Mouse (Mus musculus) 3134 (cell line): ENCODE data around the gene Tax1bp1.

Experiments used
- DNase-seq: peaks from one replicate; pipeline ENCODE4 v3.0.0-alpha.2; 2011; ENCODE audit warnings: low spot score; ENCODE audit not compliant: insufficient read length; ENCODE audit errors: extremely low read depth

Tax1bp1 gene

DNA sequence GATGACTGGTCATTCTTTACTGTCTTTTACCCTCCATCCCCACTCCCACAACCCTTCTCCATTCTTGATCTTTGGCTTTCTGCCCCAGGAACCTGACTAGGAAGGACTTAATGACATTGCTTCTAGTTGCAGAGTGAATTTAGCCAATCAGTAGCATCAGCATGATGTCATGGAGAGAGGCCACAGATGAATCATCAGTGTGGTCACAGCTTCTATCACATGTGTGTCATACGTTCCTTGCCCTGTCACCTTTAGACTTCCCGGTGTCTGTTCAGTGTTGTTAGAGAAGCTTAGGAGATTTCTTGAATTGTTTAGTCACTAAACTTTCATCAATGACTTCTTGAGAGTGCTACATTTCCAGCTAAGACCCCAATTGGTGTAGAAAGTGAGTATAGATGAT lies 10.3 kb upstream of the Tax1bp1 start:
- DNase-seq = no peak

DNA sequence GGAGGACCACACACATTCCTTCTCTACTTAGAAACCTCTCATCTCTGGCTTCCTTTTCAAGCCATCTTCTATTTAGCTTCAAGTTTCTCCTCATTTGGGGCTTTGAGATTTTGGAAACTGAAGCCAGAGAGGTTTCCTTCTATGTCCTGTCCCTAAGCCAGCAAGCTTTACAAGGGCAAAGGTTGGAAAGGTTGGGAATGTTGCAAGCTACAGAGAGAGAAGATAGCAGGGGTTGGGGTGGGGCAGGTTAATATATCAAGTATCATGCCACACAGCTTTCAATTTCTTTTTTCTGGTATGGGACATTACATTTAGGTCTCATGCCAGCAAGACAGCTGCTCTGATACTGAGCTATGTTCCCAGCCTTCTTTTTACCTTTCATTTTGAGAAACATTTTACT lies 8.2 kb upstream of the Tax1bp1 start:
- DNase-seq = no peak

DNA sequence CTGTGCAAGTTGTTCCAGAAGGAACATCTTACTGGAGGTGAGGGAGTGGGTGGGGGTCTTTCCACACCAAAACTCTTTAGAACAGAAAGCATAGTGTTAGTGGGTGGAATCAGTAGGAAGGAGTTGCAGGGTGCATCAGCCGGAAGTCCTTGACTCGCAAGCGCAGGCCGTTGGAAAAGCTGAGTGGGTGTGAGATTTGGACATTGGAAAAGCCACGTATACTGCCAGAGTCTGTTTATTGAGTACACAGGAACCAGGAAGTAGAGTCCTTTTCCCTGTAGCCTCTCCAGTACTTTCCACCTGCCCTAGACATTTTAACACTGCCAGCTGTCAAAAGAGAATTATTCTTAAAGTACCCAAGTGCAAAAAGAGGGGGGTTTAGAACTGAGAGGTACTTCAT lies 5.7 kb upstream of the Tax1bp1 start:
- no peak for DNase-seq

DNA sequence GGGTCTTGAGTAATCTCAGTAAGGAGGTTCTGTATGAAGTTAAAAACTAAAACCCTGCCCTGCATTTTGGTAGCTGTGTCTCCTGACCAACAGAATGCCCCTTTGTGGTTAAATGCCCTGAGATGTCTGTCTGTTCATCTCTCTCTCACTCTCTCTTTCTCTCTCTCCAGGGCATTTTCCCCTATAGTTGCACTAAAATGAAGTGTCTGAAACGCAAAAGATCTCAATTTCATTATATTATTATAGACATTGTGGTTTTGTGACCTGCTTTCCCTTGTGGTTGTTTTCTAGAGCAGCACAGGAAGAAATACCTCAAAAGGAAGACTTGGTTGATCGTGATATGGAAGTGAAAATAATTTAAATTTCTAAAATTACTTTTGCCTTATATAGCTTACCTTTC lies 966 bp upstream of the Tax1bp1 start:
- DNase-seq = no peak

DNA sequence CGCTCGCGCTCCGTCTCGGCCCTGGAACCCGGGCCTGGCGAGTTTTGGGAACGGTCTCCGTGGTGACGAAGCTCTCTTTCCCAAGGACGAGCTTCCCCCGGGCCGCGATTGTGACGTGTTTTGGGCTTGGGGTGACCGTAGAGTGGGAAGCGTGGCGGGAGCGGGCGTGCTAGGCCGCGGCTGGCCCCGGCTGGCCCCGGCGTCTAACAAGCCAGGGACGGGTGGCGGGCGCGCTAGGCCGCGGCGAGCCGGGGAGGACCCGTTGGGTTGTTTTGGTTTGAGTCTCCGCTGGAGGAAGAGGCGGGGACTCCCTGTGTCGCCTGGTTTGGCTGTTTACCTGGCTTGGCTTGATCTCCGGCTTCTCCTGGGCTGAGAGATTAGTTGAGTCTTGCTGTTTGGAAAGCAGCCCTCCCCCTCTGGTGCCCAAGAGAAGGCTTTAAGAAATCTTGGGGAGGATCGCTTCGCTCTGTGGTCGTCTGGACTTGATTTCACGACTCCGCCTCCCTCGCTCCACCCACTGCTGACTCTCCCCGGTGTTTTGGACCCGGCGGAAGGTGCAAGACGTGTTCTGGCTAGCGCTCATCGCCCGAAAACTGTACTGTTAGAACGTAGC lies 474 bp downstream of the Tax1bp1 start:
- peak; percentile 63 for DNase-seq

DNA sequence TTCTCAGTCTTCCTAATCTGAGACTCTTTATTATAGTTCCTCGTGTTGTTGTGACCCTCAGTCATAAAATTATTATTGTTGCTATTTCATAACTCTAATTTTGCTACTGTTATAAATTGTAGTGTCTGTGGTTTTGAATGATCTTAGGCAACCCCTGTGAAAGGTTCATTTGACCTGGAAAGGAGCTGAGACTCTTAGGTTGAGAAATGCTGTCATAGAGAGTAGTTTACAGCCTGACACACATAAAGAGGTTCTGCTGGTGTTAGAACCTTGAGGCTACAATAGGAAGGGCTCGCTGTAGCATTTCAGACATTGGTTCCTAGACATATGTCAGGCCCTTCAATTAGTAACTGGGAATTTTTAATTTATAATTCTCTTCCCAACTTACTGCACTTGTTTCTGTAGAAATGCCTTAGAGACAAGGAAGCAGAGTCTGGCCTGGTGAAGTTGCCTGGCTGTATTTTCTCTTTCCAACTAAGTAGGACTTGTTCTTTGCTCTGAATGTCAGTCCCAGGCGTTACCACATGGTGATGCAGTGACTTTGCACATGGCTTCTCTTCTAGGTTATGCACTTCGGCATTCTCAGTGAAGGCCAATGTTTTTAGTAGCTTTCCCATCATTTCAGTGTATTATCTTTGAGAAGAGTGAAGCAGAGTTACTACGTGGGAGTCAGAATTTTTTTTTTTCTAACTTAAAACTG lies 4.1 kb downstream of the Tax1bp1 start:
- DNase-seq = no peak

DNA sequence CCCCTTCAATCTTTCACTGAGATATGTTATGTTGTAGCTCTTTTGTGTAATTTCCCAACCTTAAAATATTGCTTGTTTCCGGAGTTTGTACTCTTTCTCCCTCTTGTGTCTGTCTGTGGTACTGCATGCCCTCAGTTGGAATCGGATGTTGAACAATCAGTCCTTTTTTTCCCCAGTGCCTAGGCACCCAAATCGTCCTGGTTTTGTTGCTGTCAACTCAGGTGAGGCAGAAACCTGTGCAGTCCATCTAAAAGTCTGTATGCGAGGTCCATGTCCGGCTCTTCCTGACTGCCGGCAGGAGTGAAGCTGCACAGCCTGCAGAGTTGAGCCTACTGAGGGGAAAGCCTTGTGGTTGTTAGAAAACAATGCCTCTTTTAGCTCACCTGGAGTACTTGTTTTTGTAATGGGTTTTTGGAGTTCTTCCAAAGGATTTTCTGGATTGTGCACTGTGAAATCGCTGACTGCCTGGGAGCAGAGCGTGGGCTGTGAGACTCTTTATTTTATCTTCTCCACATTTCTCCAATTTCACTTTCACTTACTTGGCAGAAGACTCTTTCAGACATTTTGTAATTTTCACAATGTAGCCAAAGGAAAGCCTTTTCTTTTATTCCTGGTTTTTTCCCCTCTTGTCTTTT lies 11.4 kb downstream of the Tax1bp1 start:
- DNase-seq = peak; percentile 3

DNA sequence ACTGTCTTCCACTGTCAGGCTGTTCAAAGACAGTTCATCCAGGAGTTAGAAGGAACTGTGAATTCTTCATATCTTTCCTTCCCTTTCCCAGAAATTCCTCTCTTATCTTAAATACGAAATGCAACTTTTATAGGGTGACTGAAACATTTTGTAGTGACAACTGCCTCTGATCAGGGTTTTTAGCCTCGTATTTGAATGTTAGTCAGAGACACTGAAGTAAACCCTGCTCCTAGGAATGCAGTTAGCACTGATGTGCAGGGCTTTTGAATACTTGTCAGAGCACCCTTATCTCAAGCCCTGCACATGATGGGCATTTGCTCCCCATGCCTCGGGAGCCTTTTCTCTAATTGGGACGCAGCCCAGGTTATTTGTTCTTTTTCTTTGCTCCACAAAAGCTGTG lies 16.8 kb downstream of the Tax1bp1 start:
- DNase-seq = no peak

DNA sequence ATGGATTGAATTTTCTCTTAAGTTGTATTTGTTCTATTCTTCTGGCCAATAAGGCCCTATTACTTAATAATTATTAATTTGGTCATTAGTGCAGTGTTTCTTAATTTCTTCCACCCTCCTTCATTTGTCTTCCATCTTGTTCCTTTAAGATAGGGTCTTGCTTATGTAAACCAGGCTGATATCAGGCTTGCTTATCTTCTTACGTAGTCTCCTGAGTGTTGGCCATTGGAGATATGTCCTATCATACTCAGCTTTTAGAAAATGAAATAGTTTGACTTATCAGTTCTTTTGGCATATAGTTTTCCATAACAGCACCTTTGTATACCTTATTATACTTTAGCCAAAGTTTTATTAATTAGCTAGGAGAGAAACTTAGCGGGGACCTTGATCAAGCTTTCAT lies 21.1 kb downstream of the Tax1bp1 start:
- DNase-seq = no peak

DNA sequence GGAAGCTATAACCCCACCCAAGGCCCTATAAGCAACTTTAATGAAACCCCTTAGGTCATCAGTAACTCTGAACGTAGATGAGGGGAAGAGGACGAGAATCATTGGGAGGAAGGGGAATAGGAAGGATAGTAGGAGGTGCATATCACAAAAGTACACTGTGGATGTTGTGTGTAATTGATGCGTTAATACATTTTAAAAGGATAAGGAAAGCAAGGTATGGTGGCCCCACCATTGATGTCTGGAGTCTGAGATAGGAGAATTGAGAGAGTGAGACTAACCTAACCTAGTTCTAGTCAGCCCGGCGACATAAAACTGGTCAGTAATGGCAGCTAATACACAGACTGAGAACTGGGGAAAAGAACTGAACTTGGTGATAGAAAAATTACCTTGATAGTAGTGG lies 39.3 kb downstream of the Tax1bp1 start:
- no peak for DNase-seq

DNA sequence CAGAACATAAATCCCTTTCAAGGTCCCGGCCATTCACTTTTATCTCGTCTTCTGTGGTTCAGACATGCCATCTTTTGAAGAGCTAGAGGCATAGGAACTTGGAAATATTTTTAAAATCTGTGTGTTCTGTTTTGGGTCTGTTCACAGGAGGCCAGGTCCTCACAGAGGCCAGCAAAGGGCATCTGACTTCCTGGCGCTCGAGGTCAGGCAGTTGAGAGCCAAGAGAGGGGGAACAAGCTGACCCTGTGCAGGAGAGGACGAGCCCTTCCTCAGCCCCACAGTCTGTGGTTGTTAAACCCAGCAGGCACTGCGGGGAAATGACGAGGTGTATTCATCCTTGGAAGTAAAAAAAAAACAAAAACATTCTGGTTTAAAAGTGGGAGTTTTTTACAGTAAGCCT lies 51.7 kb downstream of the Tax1bp1 start:
- no peak for DNase-seq

DNA sequence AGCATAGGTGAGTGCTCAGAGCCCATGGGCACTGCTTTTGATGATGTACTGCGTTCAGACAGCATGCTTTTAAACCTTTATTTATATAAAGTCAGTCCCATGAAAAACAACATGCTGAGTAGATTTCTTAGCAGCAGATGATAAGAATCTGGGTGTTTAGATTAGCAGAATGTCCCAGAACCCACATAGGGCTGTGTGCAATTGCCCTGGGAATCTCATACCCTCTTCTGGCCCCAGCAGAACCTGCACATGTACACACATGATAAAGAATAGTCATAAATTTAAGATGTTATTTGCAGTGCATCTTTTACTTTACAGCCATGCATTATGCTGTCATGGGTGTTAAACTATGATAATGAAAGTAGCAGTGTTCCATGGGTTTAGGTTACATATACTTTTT lies 57.3 kb downstream of the Tax1bp1 start:
- no peak for DNase-seq

DNA sequence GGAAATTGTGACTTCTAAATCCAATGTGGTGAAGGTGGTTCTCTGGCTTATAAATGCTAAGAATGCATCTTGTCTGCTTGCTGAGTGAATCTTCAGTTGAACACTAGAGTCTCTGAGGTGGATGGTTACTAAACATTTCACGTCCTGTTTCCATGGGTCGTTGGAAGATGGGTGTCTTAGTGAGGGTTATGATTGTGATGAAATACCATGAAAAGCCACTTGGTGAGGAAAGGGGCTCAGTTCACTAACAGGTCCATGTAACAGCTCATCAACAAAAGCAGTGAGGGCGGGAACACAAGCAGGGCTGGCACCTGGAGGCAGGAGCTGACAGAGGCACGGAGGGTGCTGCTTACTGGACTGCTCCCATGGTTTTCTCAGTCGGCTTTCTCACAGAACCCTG lies 59.6 kb downstream of the Tax1bp1 start:
- DNase-seq = no peak

DNA sequence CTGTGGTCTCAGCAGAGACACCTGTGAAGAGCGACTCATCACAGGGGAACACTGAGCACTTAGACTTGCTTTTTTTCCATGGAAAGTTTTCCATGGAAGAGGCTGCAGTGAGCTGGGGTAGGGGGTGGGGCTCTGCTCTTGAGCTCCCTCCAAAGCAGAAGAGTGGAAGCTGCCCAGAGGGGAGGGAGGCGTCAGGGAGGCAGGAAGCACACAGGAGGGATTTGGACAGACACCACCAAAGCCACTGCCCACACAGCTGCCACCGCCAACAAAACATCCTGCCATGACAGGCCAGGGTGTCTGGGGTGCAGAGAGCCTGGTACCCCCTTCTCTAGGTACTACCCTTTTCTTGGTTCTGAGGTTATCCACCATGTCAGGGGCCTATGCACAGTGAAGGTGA lies 61.8 kb downstream of the Tax1bp1 start:
- DNase-seq = no peak

DNA sequence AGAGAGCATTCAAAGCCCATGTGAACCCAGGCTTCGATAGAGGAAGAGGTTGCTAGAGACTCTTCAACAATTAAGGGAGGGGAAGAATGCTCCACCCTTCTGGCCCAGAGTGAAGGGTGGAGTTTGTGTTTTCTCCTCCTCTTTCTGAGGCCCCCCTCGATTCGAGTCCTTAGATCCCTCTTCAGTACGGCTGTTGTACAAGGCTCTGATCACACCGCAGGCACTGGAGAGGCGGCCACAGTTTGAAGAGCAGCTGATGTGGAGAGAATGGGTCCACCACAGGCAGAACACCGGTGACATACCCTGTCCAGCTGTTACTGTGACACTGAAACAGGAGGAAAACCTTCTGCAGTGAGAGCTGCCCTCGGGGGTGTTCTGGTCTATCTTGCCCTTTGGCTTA lies 62.4 kb downstream of the Tax1bp1 start:
- no peak for DNase-seq

DNA sequence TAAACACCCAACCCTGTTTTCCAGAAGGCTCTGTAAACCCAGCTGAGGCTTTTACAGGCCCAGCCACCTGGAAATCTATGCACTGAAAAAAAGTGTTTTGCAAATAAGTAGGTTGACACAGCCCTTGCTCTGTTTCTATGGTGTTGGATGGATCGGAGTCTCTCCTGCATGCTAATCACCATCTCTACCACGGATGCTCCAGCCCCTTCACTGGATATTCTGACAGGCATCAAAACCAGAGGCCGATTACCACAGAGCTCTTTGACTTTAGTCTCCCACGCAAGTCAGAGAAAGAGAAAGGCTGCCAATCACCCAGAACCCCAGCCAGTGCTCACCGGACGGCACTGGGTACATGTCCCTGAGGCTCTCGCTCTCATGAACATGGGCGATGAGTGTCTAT lies 63.5 kb downstream of the Tax1bp1 start:
- DNase-seq = no peak

DNA sequence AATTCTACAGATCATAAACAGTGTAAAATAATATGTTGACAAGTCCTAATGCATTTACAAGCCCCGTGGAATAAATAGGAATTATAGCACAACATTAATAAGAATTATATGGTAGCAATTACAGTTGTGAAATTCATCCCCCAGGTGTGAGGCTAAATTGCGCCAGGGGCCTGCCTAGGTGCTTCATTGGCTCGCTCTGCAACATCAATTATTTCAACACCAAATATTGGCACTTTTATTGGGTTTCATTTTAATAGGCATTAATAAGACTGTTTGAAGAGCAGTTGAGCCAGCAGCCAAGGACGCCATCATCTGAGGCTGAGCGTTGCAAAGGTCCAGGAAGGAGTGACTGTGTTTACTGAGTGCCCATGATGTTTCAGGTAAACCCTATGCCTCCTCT lies 65.0 kb downstream of the Tax1bp1 start:
- DNase-seq = no peak

DNA sequence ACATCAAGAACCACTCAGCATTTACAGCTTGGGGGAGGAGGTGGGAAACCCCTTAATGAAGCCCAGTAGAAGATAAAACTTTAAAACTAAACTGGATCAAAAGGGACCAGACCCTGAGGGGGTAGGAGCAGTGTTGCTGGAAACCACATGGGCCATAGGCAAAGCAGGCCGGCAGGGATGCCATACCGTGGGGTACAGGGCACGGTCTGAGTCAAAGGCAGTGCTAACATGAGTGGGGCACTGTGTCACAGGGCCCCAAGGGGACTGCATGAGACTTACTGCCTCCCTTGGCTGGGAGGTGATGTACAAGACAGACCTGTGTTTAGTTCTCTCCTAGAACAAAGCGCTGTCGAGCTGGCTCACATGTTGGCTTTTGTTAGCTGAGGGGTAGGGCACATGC lies 66.0 kb downstream of the Tax1bp1 start:
- DNase-seq = no peak

DNA sequence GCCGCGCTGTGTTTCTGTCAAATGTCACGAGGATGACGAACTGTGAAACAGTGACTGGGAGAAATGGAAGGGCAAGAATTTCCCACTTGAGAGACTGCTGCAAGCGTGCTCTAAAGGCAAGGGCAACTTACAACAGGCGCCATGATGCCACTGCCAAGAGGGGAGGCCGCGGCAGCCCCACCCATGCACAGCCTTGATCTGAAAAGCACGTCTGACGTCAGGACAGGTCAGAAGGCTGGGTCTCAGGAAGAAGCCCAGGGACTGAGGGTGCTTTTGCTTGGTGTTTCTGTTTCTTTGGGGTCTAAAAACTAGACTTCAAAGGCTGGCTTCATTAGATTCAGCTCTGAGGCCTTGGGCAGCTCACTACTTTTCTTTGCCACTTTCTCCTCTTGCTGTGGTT lies 76.8 kb downstream of the Tax1bp1 start:
- DNase-seq = no peak

DNA sequence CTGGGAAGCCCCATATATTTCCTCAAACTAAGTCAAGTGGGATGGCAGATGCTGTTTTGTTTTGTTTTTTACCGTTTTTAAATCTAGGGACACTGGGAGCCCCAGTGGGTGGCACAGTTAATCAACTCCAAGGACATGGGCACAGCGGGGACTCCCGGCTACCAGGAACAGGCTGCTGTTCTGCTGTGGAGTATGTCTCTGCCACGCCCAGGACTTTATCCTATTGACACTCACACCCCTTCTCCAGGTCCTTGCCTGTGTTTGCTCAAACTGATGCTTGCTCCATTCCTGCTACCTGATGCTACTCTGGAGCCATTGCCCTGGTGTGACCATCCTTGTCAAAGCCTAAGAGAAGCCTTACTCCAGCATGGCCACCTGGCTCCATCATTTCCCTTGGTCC lies 77.3 kb downstream of the Tax1bp1 start:
- no peak for DNase-seq

DNA sequence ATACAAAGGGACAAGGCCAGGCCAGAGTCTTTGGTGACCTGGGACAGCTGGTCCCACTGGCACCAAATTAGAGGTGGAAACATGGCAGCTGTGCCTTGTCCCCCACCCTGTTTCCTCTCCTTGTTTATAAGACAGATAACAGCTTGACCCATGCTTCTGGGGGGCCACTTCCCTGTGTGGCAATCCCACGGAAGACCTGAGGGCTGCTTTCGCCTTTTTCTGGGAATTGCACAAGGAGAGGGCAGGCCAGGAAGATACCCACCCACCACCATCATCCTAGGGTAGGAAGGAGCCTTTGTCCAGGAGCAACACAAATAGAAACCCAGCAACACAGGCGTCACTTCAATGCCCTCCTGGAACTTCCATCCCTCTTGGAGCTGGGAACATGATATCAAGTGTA lies 78.9 kb downstream of the Tax1bp1 start:
- DNase-seq = no peak

DNA sequence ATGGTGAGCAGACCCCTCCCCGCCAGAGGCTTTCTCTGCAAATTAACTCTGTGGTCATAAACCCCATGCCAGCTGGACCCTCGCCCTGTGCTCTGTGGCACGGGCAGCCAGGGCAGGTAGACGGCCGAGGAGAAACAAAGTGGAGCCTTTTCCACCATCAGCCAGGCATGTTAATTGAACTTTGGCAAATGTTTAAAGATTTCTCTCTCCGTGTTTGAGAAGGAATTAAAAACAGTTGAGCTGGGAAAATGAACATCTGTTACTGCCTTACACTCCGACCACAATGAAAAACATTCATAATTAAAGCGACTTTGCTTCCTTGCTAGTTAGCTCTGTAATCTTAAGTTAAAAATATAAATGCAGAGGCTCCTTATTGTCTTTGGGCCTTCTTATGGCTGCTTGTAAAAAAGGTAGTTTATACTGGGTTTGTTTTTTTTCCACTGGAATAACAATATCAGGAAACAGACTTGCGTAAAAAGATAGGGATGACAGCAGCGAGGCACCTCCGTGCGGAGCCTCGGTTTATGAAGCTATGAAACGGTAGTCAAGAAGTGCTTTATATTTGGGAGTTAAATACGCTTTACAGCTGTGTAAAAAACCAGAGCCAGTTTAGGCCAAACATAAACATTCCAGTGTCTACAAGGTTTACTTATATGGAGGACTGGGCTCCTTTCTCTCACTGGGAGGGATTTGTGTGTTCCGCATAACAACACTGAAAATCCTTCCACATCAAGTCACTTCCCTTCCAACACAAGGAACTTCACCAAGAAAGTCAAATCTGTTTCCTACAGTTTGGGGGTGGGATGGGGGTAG lies 81.7 kb downstream of the Tax1bp1 start:
- no peak for DNase-seq
